ENCODE assay signal across 8 mouse cellular contexts in genomic region chr1:40324457-40324856, GRCm38 (mm10). TPM values are rescaled to one million over a fixed set of nuclear protein-coding genes. Genes with fewer than 3 reads are reported as not detected.
DNase-seq lines count a peak whose midpoint lies in the region; ATAC-seq and TF ChIP-seq lines count a peak whose summit lies in the region.

Gene Il1rl2, plus strand, starts transcription at chr1:40324610.

- no peaks in the 10 kb centered on the region for H3K9me3 ChIP-seq in hindbrain, embryonic 11.5 days (ENCODE audit: control insufficient read depth, low read length)
- no peaks in the 10 kb centered on the region for H3K9me3 ChIP-seq in midbrain, embryonic 15.5 days

- H3K4me3 ChIP-seq in hindbrain, embryonic 11.5 days (ENCODE audit: low read depth, low read length) = peak within 1 kb of the TSS; percentile 35
- peak within 1 kb of the TSS; percentile 47 for H3K4me3 ChIP-seq in liver, adult 2 months (ENCODE audit: insufficient read depth, low read depth, low read length)
- peak within 1 kb of the TSS; percentile 37 for H3K4me3 ChIP-seq in midbrain, embryonic 15.5 days

- H3K4me2 ChIP-seq in hindbrain, embryonic 11.5 days (replicated peaks; ENCODE audit: low read depth, low read length) = peak within 1 kb of the TSS; percentile 58
- peak within 1 kb of the TSS; percentile 87 for H3K4me2 ChIP-seq in midbrain, embryonic 15.5 days

- peak within 1 kb of the TSS; percentile 1; the same call in 1 of the 2 replicates for H3K9ac ChIP-seq in hindbrain, embryonic 11.5 days (ENCODE audit: low read depth, low read length)
- H3K9ac ChIP-seq in liver, adult 2 months (ENCODE audit: low read depth, low read length) = peak within 1 kb of the TSS; percentile 26; the same call in 1 of the 2 replicates
- H3K9ac ChIP-seq in midbrain, embryonic 15.5 days = peak within 1 kb of the TSS; percentile 23; the same call in 1 of the 2 replicates

- no peaks in the 10 kb centered on the region for H3K79me2 ChIP-seq in liver, adult 2 months (ENCODE audit: control insufficient read depth, insufficient read depth, low read length)

- TF ChIP-seq POLR2A in liver, adult 2 months (IDR thresholded peaks at IDR 0.05; ENCODE audit: extremely low read depth, insufficient read depth, low read length) = no peak

- H3K4me1 ChIP-seq in hindbrain, embryonic 11.5 days (replicated peaks; ENCODE audit: control insufficient read depth, insufficient read depth, low read length) = no peaks in the 10 kb centered on the region
- peaks cover 6% of the 10 kb centered on the region; the same call in 1 of the 2 replicates for H3K4me1 ChIP-seq in liver, adult 2 months (ENCODE audit: control insufficient read depth, insufficient read depth, low read length)
- H3K4me1 ChIP-seq in midbrain, embryonic 15.5 days = peaks cover 12% of the 10 kb centered on the region

- H3K27me3 ChIP-seq in hindbrain, embryonic 11.5 days (ENCODE audit: control insufficient read depth, insufficient read depth, low read length) = peaks cover 15% of the 10 kb centered on the region
- peaks cover 3% of the 10 kb centered on the region; the same call in 1 of the 2 replicates for H3K27me3 ChIP-seq in liver, adult 2 months (ENCODE audit: control insufficient read depth, insufficient read depth, low read length)
- peaks cover 27% of the 10 kb centered on the region; the same call in 1 of the 2 replicates for H3K27me3 ChIP-seq in midbrain, embryonic 15.5 days (replicated peaks)

- H3K27ac ChIP-seq in hindbrain, embryonic 11.5 days (ENCODE audit: low read depth, low read length) = no peak within 1 kb of the TSS
- H3K27ac ChIP-seq in liver, adult 2 months (replicated peaks; ENCODE audit: insufficient read depth, low read depth, low read length) = no peak within 1 kb of the TSS
- H3K27ac ChIP-seq in midbrain, embryonic 15.5 days = no peak within 1 kb of the TSS

- intact Hi-C loops in left cerebral cortex, postnatal 25 days (cut with DNase I) = no loop called here

- peak; percentile 4 to 39 for DNase-seq in left cerebral cortex, postnatal 25 days (ENCODE audit: low spot score in 2 of 2)
- DNase-seq in left cerebral cortex, adult 18-20 months (ENCODE audit: low spot score in 2 of 2) = no peak
- peak; percentile 21 for DNase-seq in fibroblast of lung, adult 2 months (ENCODE audit: low read depth)
- DNase-seq in hindbrain, embryonic 11.5 days (ENCODE audit: low spot score) = peak; percentile 38
- DNase-seq in liver, adult 2 months (ENCODE audit: extremely low read depth, low read depth, low spot score) = no peak
- DNase-seq in ovary, adult 18-20 months (ENCODE audit: low spot score) = no peak
- no peak for DNase-seq in testis, postnatal 10 days (ENCODE audit: low spot score)

- H3K36me3 ChIP-seq in hindbrain, embryonic 11.5 days (ENCODE audit: control insufficient read depth, insufficient read depth, low read length) = no peaks in the 10 kb centered on the region
- H3K36me3 ChIP-seq in liver, adult 2 months (ENCODE audit: control insufficient read depth, insufficient read depth, low read length) = no peaks in the 10 kb centered on the region
- H3K36me3 ChIP-seq in midbrain, embryonic 15.5 days (replicated peaks) = no peaks in the 10 kb centered on the region

- WGBS in hindbrain, embryonic 11.5 days = 41% methylated on average over 6 of the region's 6 CpGs
- WGBS in liver, adult 2 months = 68% methylated on average over 6 of the region's 6 CpGs
- WGBS in midbrain, embryonic 15.5 days = 38% methylated on average over 6 of the region's 6 CpGs

- ATAC-seq in hindbrain, embryonic 11.5 days (ENCODE audit: low FRiP score) = no peak
- ATAC-seq in midbrain, embryonic 15.5 days (replicated peaks) = no peak

- no peak for TF ChIP-seq CTCF in liver, adult 2 months (IDR thresholded peaks at IDR 0.05; ENCODE audit: low read depth, low read length)

RNA-seq across cellular contexts. Expression of gene Il1rl2, which starts in this region (rescaled TPM):
- total RNA-seq in left cerebral cortex, postnatal 25 days (2021) = under 1 TPM; 0.46 to 0.73 TPM
- total RNA-seq in left cerebral cortex, adult 18-20 months (2021) = 1 to 10 TPM; 1.2 to 1.5 TPM
- 1.2 and 1.6 TPM in 2 replicates for polyA plus RNA-seq in hindbrain, embryonic 11.5 days (2014; fragmentation: Nextera tagmentation; extraction: Ambion mirVana)
- total RNA-seq in liver, adult 2 months (2014; rRNA removed) = 0.37 and 0.40 TPM in 2 replicates
- 0.05 and 0.06 TPM in 2 replicates for polyA plus RNA-seq in liver, adult 2 months (2012; rRNA removed)
- 0.68 and 1.1 TPM in 2 replicates for polyA plus RNA-seq in midbrain, embryonic 15.5 days (2015; fragmentation: Nextera tagmentation; extraction: Ambion mirVana)

Comparison
In these comparisons a context has a peak if more than half of its experiments do, and no peak if none do; other contexts are left out.
1. Peak in DNase-seq in left cerebral cortex, postnatal 25 days; RNA of the gene not detected or under 1 TPM.
2. DNase-seq: peak in fibroblast of lung, adult 2 months (single experiment) and hindbrain, embryonic 11.5 days (single experiment); none in left cerebral cortex, adult 18-20 months (0 of 2), liver, adult 2 months (single experiment), ovary, adult 18-20 months (single experiment) and testis, postnatal 10 days (single experiment).
3. Peak in every context shown above with its lines, with median percentiles within 50 percentile points of each other: H3K4me3 ChIP-seq and H3K9ac ChIP-seq.